Mouse (Mus musculus): ENCODE data around the gene Rasa1.

The Rasa1 gene

DNA sequence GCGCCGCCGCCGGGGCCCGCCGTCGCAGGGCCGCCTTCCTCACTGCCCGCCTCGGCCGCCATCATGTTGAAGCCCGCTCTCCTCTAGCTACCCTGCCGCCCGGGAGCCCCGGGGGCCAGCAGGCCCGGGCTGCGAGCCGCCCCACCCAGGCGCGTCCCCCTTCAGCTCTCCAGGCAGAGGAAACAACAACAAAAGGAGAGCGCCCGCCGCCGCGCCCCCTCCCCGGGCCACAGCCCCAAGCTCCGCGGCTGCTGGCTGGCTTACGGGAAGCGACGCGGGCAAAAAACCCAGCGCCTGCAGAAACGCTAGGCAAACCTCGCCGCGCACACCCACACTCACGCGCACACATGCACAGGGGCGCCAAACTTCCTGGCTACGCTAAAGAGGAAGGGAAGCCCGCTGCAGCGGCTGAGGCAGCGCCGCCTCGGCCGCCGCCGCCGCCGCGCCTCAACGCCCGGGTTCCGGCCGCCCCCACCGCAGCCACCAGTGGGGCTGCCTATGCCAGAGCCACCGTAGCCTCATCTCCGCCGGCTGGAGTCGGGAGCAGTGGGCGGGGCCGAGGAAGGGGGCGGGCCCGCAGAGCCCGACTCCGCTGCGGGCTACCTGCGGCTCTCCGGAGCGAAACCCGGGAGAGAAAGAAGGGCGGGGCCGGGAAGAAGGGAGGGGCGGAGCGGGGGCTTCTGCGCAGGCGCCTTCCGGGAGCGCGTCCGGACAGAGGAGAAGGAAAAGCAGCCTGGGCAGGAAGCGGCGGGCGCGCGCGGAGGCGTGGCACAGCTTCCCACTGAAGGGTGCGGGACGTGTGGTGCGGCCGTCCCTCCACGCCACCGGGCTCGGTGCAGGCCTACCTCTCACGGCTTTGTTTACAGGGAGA is at the start of gene Rasa1:
Gene Rasa1 (minus strand): TSS at position 288 of the 871 bp plus-strand sequence.
- DNase-seq (ENCODE audit: low spot score in 2 of 2), result peak; percentile 85 to 86

DNA sequence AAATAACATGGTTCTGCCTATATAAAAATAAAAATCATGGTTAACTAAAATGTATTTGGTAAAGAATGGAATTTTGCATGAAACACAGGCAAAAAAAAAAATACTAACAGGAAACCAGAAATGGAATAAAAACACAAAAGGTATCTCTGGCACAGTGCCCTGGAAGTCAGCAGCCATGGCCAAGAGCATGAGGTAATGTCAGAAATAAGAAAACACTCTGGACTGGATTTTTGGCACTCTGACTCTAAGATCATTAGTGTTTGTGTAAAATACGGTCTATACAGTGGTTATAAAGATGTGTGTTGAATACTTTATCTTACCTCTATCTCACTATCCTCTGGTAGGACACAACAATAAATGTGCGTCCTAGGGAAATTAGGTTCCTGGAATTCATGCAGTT is 22.6 kb upstream of the Rasa1 start:
- no peak for DNase-seq (ENCODE audit: low spot score in 2 of 2)

- DNase-seq (ENCODE audit: low spot score in 2 of 2), result peak in 1 of 2 experiments; percentile 10
Observed at GRCm38 (mm10) chr13:85310968-85311367, 22.0 kb upstream of the Rasa1 start.

- DNase-seq (ENCODE audit: low spot score in 2 of 2), result no peak
Observed at GRCm38 (mm10) chr13:85310483-85310882, 21.6 kb upstream of the Rasa1 start.

DNA sequence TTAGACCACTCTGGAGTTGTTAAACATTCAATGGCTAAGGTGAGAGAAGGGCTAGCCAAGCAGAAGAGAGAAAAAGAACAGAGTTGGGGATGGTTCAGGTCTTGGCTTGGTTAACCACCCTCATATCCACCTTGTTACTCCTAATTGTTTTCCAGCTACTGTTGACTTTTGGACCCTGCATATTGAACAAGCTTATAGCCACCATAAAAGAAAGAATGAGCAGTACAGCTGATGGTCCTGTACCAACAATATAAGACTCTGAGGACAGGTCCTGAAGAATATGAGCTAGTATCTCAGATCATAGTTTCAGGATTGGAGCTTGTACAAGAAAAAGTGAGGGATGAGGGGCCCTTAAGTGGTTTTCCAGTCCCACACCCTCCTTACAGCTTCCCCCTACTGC is 17.1 kb upstream of the Rasa1 start:
- no peak for DNase-seq (ENCODE audit: low spot score in 2 of 2)

DNA sequence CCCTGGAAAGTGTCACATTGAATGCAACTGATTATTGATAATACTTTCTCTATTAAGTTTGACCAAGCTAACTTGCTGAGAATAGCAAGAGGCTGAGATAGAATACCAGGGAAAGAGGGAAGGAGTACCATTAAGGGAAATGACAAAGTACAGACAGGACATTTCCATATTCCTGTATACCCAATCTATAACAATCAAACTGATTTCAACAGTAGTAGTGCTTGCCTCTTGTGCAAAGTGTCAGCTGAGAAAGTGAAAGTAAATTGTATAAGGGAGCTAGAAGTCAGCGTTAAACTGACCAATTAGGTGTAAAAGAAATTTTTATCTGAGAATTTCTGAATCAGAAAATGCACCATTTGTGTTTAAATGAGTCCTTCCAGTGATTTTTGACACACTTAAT is 1.7 kb upstream of the Rasa1 start:
- no peak for DNase-seq (ENCODE audit: low spot score in 2 of 2)

DNA sequence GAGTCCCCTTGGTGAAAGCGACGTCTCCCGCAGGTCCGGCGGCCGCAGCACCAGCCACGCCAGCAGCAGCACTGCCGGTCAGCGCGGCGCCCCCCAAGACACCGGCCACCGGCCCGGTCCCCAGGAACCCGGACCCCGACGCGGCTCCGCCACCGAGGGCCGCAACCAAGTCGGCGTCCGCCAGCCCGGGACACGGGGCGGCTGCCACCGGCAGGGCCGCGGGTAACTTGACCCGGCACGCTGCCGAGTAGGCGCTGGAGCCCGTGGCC is 422 bp downstream of the Rasa1 start:
- DNase-seq (ENCODE audit: low spot score in 2 of 2), result no peak

DNA sequence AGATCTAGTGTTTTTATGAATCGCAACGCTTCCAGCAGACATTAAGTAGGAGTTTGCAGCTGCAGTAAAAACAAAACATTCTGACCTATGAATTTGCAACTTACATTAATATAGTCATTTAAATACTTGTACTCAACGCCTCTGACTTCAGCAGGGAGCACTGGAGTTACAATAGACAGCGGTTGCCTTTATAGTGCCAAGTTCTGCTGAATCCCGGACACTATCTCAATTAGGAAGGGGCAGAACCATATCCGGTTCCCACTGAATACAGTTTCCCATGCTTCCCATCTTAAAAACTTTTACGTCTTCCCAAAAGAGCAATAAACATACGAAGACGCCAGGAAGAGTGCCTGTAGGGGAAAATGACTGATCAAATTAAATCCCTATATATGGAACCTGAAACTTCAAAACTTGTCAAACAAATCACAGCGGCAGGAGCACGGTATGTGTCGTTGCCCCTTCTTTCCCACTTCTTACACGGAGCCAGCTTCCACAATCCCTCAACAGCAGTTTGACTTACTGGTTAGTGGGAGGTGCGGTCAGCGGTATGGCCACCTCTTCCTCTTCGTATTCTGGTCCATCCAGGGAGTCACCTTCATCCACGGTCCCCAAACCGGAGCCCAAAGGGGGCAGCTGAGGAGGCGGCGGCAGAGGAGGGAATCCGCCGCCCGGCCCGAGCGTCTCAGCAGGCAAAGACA is 905 bp downstream of the Rasa1 start:
- peak; percentile 25 for DNase-seq (ENCODE audit: low spot score in 2 of 2)

DNA sequence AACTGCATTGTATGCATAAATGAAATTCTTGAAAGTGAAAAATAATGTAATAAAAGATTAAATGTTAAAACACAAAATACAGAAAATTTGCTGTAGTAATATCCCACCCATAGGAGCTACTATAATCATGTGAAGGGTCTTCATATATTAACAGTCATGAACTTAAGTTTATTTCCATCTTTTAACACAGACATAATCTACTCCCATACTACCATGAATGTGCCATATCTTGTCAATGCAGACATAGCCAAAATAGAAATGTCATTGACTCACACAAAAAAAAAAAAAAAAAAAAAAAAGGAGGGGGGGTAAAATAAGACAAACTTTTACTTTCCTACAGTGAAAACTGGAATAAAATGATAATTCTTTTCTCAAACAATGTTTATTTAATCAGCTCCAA is 6.3 kb downstream of the Rasa1 start:
- DNase-seq (ENCODE audit: low spot score in 2 of 2), result no peak

DNA sequence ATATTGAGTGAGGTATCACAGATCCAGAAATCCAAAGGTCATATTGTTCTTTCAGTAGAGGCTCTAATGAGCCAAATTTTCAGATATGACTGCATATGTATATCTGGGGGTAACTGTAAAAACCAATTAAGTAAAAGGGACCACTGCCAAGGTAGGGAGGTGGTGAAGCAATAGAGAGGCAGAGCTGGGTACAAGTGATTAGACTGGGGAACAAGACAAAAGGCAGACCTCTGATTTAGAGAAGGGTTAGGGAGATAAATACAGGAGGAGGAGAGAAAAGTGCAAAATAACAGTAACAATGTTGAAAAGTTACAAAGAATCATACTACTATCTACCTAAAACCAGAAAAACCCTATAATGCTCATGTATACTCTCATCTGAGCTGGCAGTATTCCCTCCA is 10.0 kb downstream of the Rasa1 start:
- DNase-seq (ENCODE audit: low spot score in 2 of 2), result no peak

DNA sequence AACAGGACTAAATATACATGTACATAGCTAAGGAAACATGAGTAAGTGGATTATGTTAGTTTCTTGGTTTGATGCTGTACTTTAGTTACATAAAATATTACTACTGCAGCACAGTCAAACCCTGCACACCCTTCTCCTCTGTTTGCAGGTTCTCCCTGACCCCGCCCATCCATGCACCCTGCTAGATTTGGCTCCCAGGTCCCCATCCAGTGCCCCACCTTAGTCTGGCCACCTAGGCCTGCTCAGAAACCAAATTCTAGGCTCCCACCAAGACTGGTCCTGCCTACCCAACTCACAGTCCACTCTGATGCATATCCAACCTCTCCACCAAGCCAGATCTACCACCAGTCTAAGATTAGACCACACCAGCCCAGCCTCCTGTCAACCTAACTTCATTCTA is 14.4 kb downstream of the Rasa1 start:
- no peak for DNase-seq (ENCODE audit: low spot score in 2 of 2)

DNA sequence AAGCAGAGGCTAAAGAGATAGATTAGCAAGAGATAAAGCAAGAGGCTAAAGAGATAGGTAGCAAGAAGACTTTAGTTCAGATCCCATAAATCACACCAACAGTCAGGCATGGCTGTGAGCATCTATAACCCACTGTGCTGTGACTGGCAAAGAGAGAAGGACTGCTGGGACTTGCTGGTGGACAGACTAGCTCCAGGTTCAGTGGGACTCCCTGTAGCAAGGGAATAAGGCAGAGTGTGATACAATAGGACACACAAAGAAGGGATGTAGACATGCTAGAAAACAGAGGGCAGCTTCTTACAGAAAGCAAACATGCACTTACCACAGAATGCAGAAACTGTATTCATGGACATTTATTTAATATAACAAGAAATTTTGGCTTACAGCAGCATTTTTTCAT is 15.1 kb downstream of the Rasa1 start:
- no peak for DNase-seq (ENCODE audit: low spot score in 2 of 2)

DNA sequence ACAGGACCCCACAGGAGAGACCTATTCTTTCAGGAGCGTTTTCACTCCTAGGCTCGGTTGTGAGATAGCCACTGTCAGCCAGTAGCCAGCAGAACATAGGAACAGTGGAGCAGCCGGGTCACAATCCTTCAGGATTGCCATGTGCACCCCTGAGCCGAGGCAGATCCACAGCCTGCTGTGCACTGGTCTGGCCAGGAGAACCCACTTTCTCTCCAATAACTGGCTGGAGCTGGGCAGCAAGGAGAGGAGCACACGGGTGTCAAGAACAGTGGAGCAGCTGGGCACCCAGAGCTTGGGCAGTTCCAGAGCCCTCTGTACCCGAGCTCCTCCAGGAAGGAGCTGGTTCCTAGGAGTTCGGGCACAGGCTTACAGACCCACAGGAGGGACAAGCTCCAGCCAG is 50.2 kb downstream of the Rasa1 start:
- no peak for DNase-seq (ENCODE audit: low spot score in 2 of 2)

DNA sequence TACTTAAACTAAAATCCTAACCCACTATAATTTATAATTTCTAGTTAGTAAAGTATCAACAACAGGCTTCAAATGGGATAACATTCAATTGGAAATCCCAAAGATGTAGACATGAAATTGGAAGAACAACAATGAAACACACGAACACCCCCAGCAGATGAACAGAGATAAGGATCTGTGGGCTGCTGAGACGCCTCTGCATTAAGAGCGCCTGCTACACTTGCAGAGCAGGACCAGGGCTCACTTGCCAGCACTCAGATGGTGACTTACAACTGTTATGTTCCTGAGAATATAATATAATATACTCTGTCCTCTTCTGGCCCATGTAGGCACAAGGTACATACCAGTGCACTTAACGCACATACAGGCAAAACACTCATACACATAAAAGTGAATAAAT is 70.3 kb downstream of the Rasa1 start:
- DNase-seq (ENCODE audit: low spot score in 2 of 2), result no peak

DNA sequence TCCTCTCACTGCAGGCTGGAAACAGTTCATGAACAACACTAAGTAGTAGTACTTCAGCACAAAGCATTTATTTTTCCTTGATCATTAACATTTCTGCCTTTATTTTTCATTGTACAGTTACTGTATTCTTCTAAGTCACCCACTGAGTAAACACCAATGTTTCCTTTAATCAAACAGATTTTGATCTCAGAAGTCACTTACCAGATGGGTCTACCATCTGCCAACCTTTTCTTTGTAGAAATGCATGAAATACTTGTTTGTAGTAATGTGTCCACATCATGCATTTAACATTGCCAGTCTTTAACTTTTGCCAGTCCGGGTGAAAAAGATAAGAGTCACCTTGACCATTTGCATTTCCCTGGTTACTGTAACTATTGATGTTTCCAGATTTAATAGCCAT is 78.6 kb downstream of the Rasa1 start:
- no peak for DNase-seq (ENCODE audit: low spot score in 2 of 2)

GRCm38 (mm10) chr13:85208656-85209055 is 80.3 kb downstream of the Rasa1 start:
- DNase-seq (ENCODE audit: low spot score in 2 of 2), result no peak

GRCm38 (mm10) chr13:85207493-85207892 is 81.4 kb downstream of the Rasa1 start:
- DNase-seq (ENCODE audit: low spot score in 2 of 2), result no peak

GRCm38 (mm10) chr13:85191253-85191652 is 97.7 kb downstream of the Rasa1 start:
- no peak for DNase-seq (ENCODE audit: low spot score in 2 of 2)

- DNase-seq (ENCODE audit: low spot score in 2 of 2), result no peak
Observed at GRCm38 (mm10) chr13:85189644-85190121, 99.2 kb downstream of the Rasa1 start.

DNA sequence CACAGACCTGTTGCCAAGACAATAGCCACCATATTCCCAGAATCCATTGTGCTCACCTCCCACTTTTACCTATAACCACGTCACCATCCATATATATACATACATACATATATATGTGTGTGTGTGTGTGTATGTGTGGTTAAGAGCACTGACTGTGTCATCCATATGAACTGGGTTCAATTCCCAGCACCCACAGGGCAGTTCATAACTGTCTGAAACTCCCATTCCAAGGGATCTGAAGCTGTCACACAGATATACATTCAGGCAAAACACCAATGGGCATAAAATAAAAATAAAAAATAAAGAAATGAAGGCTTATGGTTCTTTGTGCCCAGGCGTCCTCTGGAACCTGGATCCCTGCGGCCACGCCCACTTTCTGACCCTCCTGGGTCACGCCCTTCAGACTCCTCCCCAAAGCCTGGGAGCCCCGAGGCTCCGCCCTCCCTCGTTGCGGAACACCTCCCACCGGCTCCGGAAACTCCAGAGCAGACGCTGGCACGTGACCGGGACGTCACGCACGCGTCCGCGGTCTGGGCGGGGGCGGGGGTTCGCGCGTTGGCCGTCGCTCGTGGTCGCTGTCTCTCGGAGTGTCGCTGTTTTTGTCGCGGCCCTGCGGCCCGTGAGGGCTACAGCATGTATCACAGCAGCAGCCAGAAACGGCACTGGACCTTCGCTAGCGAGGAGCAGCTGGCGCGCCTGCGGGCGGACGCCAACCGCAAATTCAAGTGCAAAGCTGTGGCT is 99.9 kb downstream of the Rasa1 start, which contains the start of gene Ccnh:
Gene Ccnh (plus strand): TSS at position 506 of the 741 bp plus-strand sequence.
- peak; percentile 90 to 91 for DNase-seq (ENCODE audit: low spot score in 2 of 2)
